Mouse (Mus musculus): Measurements from ENCODE around the gene Usf2.
A peak's percentile ranks its signal among the peaks of the same experiment; 100 is the strongest.

The Usf2 gene

DNA sequence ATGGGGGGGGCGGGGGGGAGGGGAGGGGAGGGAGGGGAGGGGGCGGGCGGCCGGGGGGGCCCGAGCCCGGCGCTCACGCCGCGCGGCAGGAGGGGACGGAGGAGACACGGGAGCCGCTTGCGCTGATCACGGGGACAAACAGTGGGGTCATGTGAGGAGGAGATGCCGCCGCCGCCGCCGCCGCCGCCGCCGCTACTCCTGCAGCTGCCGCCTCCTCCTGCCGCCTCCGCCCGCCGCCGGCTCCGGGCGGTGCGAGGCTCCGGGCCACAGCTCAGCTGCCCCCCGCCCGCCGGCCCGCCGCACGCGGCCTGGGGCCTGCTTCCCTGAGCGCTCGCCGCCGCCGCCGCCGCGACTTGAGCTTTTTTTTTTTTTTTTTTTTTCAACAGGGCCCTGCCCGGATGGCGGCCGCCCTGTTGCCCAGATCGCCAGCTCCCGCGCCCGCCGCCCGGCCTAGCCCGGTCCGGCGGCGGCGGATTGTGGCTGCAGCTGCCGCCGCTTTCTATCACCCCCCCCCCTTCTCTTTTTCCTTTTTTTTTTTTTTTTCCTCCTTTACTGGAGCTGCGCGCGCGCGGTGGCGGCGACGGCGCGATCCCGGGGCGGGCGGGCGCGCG is at the start of gene Usf2:
TSS of gene Usf2 (minus strand) at position 48 of the 611 bp plus-strand sequence.
- DNase-seq = peak; percentile 73 to 74

DNA sequence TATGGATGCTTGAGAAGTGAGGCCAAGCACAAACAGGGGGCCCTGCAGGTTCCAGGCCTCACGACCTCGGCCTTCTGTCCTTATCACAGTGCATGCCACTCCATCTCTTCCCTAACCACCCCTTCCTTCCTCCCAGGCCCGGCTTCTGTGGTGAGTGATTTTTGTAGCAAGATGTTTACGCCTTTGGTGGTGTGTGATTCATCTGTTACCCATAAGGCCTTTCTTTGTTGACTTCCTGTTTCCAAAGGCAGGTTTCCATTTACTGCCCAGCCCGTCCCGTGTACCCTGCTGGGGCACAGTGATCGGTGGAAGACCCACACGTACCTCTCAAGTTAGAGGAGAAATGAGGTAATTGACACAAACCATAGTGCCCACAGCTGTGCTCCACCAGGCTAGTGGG is 46.0 kb upstream of the Usf2 start:
- peak; percentile 48 to 59 for DNase-seq

DNA sequence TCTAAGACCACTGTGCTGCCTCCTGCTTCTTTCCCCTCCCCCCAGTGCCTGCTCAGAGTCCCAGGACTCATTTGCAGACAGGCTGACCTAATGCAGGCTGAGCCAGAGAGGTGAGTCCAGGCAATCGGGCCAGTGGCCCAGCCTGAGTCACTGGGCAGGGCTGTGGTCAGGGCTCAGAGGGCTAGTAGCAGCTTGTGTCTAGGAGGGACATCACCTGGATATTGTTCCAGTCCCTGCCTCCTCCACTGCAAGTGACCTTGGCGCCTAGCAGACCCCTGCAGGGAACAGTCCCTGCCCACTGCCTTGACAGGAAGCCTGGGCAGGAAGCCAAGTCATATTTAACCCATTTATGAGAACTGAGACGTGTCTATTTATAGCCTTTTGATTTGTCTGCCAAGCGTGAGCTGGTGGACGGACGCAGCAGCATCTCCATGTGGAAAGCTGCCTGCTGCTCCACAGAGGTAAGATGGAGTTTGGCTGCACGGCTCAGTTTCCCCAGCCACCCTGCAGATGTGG is 44.0 kb upstream of the Usf2 start:
- DNase-seq = peak; percentile 60 to 66

DNA sequence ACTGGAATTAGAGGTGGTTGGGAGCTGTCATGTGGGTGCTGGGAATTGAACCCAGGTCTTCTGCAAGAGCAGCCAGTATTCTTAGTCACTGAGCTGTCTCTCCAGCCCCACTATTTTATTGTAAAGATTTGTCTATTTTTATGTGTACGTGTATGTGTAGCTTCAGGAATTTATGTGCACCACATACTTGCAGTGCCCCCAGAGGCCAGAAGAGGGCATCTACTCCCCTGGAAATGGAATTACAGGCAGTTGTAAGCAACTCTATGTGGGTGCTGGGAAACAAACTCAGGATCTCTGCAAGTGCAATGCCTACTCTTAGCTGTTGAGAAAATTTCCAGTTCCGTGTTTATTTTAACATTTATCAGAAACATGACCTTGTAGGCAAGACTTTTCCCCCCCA is 39.9 kb upstream of the Usf2 start:
- DNase-seq = no peak

DNA sequence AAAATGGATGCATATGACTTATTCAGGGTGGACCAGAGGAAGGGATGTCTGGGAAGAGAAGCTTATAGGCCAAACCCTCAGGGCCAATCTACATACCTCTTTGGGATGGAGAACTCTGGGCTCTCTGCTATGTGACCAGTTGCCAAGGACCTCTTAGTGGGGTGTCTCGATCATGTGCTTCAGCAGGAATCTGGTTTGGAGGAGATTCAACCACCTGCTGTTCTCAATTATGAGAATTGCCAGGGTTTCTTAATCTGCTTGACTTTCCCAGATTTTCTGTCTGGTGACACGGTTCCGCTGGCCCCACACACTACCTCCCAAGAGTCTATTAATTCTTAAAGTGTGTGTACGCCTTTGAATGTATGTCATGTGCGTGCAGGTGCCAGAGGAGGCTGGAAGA is 37.4 kb upstream of the Usf2 start:
- no peak for DNase-seq

DNA sequence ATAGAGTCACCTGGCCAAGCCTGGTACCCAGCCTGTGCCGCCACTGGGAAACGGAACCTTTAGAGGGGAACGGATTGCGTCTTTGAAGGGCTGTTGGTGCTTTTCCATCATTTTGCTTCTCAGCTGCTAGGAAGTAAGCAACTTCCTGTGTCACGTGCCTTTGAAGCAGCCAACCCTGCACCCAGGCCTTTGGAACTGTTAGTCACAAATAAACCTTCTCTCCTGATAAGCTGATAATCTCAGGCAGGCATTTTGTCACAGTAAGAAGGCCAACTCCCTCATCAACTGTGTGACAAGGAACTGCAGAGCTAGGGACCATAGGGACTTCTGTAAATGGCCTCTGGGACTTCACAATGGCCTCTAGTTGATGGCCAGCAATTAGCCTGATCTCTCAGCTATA is 35.5 kb upstream of the Usf2 start:
- DNase-seq = no peak

DNA sequence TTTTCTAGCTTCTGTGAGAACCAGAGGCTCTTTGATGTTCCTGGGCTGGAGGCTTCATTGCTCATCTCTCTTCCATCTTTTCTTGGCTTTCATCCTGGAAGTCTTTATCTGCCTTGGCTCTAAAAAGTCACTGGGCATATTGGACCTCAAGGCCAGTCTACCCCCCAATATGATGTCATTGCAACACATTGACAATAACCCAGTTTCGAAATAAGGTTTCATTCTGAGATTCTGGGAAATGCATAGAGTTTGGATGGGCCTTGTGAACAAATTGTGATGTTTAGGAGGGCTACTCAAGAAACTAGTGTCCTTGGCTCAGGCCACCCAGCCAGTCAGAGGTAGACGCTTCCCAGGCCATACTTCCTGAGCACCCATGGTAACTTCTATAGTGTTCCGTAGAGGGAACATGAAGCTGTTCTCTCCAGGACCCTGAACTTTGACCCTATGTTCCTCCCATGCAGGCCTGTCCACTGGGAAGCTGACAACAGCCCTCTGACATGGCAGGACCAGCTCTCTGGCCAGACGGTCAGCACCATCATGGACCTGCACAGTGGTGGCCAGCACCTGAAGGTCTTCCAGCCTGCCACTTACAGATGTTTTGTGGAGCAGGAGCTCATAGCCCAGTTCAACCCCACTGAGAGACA is 32.0 kb upstream of the Usf2 start:
- no peak for DNase-seq

DNA sequence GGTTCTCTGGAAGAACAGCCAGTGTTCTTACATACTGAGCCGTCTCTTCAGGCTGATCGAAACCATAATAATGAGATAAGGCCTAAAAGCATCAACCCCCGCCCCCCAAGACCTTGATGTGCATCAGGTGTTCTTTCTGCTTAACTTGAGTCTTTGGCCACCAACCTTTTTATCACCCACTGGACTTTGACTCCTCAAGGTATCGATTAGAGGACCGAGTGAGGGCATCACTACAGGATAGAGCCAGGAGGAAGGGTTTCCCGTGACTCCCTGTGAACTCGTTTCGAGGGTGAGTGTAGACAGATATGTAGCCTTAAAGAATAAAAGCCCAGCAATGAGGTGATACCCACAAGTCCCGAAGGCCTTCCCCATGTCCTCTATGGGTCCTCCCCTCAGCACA is 28.8 kb upstream of the Usf2 start:
- DNase-seq = no peak

DNA sequence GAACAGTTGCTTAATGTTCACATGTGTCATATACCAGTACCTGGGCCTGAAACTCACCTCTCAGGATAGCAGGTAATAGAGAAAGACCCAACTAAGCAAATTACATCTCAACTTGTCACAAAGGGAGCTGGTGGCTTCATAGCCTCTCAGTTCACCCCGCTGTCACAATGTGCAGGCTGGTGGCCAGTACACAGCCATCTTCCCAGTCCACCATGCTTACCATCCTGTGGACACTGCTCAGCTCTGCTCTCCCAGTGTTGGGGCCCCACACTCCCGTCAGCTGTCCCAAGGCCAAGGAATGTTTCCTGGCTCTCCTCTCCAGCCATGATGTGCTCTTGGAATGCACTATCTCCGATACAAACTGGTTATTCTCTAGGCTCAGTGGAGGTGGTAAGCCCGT is 25.1 kb upstream of the Usf2 start:
- no peak for DNase-seq

DNA sequence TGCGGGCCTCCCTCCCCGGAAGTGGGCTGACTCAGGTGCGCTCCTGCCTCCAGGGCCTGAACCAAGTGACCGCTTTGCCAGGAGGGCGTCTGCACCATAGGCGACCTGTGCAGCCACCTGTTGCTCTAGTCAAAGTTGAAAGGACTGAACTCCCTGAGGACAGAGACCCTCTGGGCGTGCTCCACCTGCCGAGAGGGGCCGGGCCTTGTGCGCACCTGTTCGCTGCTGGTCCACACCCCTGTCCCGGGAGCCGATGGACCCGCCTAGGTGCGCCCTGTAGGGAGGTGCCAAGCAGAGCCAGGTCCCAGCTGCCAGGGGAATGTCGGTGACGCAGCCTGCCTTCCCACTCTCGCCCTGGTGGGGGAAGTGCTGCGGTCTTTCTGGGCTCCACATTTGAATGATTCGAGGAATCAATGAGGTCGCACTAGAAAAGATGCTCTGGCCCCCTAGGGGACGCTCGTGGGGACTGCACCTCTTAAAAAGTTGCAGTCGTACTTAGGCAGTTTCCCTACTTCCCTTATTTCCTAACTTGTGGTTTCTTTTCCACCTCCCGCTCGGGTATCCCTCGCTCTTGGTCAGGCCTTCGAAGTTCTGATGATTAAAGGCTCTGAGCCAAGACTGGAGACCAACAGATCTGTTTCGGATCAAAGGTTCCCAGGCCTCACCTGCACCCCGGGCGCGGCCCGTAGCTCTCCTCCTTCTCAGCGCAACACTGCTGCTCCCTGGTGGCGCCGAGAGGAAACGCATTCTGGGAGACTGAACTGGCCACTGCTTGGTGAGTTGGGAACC is 17.1 kb upstream of the Usf2 start, which contains the start of gene Fam187b:
TSS of gene Fam187b (plus strand) at position 290 of the 789 bp plus-strand sequence.
- DNase-seq = peak; percentile 79 to 91

DNA sequence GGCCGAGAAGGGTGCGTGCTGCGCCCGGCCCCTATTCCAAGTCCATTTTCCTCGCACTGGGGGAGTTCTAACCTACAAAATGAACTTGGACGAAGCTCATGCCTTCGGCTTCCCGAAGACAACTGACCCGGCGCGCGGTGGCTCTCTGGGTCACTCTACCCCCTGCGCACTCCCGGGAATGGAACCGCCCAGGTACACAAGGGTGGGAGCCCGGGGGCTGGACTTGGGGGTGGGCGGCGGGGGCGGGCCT is 16.6 kb upstream of the Usf2 start, which contains the start of gene Lsr:
TSS of gene Lsr (minus strand) at position 214 of the 250 bp plus-strand sequence.
- DNase-seq = no peak

DNA sequence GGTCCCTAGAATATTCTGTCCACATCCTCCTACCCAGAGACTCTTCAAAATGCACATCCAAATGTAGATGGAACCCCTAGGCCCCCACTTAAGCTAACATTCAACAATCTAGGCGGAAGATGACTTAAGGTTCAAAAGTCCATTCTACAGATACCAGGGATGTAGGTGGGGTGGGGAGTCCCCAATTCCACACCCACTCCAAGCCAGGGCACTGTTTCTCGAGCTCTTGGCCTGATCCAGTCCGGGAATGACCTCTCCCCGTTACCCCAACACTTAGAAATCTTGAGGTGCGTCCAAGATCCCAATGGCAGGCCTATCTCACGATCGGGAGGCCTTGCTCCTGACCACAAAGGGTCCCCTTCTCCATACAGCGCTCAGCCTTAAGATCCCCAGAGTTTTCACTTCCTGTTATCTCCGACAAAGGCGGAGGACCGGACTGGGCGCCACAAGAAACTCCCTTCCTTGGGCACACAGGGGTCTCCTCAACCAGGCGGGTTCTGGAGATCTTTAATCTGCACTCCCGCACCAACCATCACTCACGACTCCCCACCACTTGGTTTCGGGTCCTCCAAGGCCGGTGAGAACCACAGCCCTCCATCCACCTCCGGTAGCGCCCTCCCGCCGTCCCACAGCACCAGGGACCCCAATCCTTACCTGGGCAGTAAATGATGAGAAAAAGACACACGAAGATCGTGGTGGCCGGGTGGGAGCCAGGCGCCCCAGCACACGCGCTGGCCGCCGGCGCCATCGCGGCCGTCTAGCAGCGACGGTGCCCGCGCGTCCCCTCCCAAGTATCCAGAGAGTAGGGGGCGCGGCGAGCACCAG is 16.0 kb upstream of the Usf2 start:
- no peak for DNase-seq

DNA sequence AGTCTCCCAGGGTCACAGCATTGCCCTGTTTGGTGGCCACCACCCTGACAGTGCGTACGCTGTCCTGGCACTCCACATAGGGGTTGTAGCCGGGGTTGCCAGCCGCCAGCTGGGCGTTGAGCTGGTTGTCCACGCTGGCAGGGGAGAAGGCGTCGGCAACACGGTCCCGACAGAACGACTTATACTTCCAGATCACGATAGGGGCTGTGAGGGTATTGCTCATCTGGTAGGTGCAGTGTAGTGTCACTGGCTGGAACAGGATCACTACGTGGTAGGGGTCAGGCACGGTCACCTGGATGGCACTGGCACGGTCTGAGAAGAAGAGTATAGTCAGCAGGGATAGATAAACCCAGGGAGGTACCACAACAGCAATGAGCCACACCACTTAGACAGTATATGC is 15.3 kb upstream of the Usf2 start:
- no peak for DNase-seq

DNA sequence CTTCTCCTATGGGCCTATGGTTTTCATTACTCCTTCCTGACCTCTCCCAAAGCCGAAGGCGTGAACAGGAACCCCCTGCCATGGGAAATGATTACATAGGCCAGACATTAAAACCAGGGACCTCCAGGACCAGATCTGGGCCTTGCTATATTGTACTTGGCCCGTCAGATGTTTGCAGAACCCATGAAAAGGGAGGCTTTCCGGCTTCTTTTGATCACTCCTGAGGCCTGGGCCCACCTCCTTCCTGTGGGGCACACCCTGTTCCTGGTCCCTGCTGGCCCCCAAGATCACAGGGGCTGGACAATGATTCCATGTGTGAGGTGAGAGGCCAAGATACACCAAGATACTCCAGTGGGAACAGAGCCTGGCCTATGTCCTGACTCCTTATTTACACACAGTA is 12.6 kb upstream of the Usf2 start:
- no peak for DNase-seq

DNA sequence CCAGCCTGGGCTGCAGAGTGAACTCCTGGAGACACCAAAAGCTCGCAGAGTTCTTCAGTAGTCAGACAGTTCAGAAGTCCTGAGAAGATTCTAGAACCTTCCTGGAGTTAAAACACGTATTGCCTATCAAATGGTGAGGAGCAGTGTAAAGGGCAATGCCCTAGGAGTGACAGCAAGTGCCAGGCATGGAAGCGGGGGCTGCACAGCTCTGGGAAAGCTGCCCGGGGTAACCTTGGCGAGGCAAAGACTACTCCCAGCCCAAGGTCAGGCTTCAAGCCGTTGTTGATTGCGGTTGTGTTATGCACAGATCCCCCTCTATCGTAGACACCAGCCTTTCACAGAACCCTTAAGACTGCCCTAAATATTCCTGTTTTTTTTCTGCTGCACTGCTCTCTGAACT is 12.0 kb upstream of the Usf2 start:
- DNase-seq = no peak

DNA sequence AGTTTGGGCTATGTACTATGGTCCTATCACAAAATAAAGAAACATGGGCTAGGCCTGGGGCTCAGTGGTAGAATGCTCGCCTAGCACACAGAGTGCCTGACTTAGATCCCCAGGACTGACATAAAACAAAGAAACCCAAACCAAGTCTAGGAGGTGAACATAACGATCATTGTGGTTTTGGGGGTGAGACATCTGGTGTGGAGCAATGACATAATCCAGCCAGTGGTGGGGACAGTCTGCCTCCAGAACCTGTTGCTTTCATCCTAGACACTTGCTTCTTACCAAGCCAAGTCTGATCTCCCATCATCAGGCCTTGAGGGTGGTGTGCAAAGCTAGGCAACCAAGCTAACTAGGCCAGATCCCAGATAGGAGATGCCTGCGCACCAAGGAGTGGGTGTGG is 10.1 kb upstream of the Usf2 start:
- DNase-seq = no peak

DNA sequence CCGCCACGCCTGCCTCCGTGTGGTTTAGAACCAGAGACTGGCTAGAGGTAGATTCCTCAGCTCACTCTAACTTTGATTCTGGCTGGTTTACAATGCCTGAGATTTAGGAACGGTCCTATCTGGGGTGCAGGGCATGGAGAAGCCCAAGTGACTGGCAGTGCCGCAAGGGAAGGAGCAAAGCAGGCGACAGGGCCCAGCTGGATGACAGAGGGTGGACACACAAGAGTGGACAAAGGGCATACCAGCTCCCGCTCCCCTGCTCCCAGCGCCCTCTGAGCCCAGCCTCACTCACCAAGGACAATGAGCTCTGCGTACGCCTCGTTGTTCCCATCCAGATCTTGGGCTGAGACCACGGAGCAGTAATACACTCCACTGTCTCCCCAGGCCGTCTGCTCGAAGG is 9.1 kb upstream of the Usf2 start:
- DNase-seq = no peak

DNA sequence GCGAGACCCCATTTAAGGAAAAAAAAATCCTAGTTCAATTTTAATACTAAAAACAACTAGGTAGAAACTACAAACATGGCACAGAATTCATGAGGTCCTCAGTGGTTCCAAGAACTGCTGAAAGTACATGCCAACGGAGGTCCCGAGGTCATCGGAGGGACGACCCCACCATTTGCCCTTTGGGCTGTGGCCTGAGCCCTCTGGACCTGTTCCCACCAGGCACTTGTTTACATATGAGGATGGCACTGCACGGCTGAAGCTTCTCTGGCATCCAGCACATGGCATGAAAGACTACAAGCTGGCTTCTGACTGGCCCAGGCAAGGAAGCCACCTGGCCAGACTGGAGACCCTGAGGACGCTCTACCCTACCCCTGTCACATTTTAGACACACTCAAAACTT is 7.8 kb upstream of the Usf2 start:
- no peak for DNase-seq

DNA sequence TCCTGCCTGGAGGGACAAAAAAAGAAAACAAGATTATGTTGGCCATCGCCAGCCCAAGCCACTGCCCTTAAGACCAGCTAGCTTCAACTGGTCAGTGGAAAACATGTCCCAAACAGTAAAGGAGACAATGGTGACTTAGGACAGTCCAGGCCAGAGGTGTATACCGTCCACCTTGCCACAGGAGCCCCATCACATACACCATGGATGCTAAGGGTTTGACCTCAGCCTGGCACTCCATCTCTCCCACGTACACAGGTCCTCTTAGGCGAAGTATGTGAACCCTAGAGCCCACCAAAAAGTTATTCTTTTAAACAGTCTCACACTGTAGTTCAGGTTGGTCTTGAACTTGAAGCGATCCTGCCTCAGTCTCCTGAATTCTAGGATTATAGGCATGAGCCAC is 6.3 kb upstream of the Usf2 start:
- DNase-seq = no peak

DNA sequence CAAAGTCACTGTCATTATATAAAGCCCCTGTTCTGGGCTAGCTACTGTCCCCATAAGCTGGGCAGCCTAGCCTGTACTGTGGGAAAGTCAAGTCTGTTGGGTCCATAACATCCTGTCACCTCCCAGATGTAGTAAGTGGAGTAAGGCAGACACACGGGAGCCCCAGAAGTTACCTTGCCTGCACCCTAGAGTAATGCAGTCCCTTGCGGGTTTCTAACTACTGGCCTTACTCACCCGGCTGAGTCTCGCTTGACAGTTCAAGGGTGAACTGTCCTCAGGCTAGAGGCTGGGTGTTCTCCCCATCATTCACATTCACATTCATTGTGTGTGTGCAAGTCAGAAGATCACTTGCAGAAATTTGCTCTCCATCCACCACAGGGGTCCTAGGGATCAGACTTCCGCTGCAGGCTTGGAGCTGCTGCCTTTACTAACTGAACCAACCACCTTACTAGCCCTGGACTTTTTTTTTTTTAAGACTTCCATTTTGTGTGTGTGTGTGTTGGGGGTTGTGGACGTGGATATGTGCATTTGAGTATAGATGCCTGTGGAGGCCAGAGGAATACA is 3.3 kb upstream of the Usf2 start:
- no peak for DNase-seq

DNA sequence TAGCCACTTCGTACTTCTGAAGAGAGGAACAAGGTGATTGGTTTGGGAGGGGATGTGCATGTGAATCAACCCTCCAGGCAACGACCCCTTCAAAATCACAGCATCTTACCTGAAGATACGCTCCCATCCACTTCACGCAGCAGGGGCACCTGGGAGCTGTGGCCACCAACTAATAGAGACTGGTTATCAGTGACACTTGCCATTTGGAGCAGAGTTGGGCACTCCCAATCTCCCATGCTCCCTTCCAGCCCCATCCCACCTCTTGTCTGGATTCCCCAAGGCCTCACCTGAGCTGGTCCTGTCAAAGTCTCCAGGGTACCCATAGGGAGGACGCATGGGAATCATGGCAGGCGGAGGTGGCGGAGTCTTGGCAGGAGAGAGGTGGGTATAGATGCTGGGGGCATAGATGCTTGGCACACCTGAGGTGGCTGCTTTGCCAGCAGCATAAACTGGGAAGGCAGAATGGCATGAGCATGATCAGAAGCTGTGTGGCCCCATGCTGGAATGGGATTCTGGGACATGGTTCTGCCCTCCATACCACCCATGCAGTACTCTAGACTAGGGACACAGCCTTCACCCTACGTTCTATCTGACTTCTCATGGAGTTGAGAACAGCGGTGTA is 2.4 kb upstream of the Usf2 start:
- DNase-seq = no peak

DNA sequence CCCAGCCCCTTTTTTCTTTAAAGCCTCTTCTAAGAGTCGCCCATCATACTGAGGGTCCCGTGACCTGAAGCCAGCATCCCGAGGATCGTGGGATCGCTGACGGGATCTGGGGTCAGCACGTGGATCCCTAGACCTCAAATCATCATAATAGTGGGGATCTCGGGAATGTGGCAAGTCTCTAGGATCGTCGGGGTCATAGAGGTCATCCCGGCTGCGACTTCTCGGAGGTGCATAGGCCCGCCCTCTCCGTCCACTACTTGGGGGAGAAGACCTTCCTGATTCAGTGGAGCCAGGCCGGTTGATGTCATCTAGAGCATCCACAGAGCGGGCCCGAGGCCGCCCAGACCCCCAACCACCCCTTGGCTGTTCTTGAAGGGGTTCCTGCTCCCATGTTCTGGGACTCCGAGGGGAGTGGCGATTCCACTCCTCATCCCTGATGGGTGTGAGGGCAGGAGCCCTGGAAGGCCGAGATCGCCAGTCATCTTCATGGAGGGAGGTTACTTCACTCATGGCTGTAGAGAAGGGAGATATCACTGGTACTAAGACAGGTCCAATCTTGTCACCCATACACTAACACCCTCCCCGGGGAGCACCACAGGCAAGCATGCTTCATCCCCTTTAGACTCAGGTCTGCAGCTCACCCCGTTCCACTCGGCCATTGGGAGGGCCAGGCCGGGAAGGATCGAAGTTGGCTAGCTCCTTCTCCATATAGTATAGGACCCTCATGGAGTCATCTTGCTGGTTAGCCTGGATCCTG is 1.7 kb upstream of the Usf2 start:
- no peak for DNase-seq
